Mouse (Mus musculus) heart, adult 2 months (tissue): ENCODE data around the gene 5830473C10Rik.

Experiments
- CTCF ChIP-seq: fragments of 200-600 bp; IDR thresholded peaks from 2 replicates; pipeline ENCODE4 v1.8.1; 2022; ENCODE audit warnings: antibody characterized with exemption, mild to moderate bottlenecking, moderate library complexity
- POLR2A ChIP-seq: fragments of 200-500 bp; IDR thresholded peaks from 2 replicates; pipeline ENCODE4 v1.6.1; 2011; ENCODE audit warnings: mild to moderate bottlenecking, low read depth, low read length, control low read depth; ENCODE audit not compliant: insufficient read depth

- TF ChIP-seq POLR2A (no peak), CTCF (no peak)
Observed at GRCm38 (mm10) chr5:90634885-90635284, 74.0 kb downstream of the 5830473C10Rik start.
